Mouse (Mus musculus): ENCODE data around the gene Dgkz. TPM values are rescaled to one million over a fixed set of nuclear protein-coding genes. Genes with fewer than 3 reads are reported as not detected.

The Dgkz gene
- polyA plus RNA-seq, 1 experiment, result 1,103 TPM

GRCm38 (mm10) chr2:91927826-91928533, 47.7 kb downstream of the Dgkz start:
- Histone ChIP-seq H3K4me1 (replicated peaks; ENCODE audit: control insufficient read depth, insufficient read depth, low read length) (peaks cover 36% of the 10 kb centered on the region), H3K36me3 (ENCODE audit: control insufficient read depth, insufficient read depth, low read length) (peaks cover 4% of the 10 kb centered on the region), H3K4me3 (ENCODE audit: control insufficient read depth, insufficient read depth, low read length) (no peak overlapping the region), H3K27me3 (ENCODE audit: control insufficient read depth, insufficient read depth, low read length) (peaks cover 8% of the 10 kb centered on the region; the same call in 1 of the 2 replicates), H3K27ac (ENCODE audit: control insufficient read depth, insufficient read depth, low read length) (no peak overlapping the region)
- TF ChIP-seq POLR2A (IDR thresholded peaks at IDR 0.05; ENCODE audit: control insufficient read depth, extremely low read depth, insufficient read depth, low read length, poor library complexity), result 0 out of 2 replicates have a peak, but pooled peaks have one; percentile 11
- peak; percentile 77; the same call in 1 of the 2 replicates for TF ChIP-seq CTCF (IDR thresholded peaks at IDR 0.05; ENCODE audit: borderline replicate concordance, control insufficient read depth, extremely low read depth, insufficient read depth, low read length, poor library complexity)
- 57% methylated on average over 34 of the region's 34 CpGs for WGBS
- DNase-seq, result peak; percentile 81

- Histone ChIP-seq H3K4me3 (ENCODE audit: control insufficient read depth, insufficient read depth, low read length) (no peak within 1 kb of the TSS), H3K36me3 (ENCODE audit: control insufficient read depth, insufficient read depth, low read length) (no peaks in the 10 kb centered on the region), H3K27ac (ENCODE audit: control insufficient read depth, insufficient read depth, low read length) (no peak within 1 kb of the TSS), H3K4me1 (replicated peaks; ENCODE audit: control insufficient read depth, insufficient read depth, low read length) (peaks cover 33% of the 10 kb centered on the region), H3K27me3 (ENCODE audit: control insufficient read depth, insufficient read depth, low read length) (peaks cover 16% of the 10 kb centered on the region)
- WGBS, result 93% methylated on average over 3 of the region's 3 CpGs
- DNase-seq, result no peak
- no peak for TF ChIP-seq POLR2A (IDR thresholded peaks at IDR 0.05; ENCODE audit: control insufficient read depth, extremely low read depth, insufficient read depth, low read length, poor library complexity)
- TF ChIP-seq CTCF (IDR thresholded peaks at IDR 0.05; ENCODE audit: borderline replicate concordance, control insufficient read depth, extremely low read depth, insufficient read depth, low read length, poor library complexity), result no peak
Measured at GRCm38 (mm10) chr2:91926949-91927348, 48.7 kb downstream of the Dgkz start, which contains the start of gene Chrm4. Chrm4 (plus strand) TSS chr2:91927249.

- Histone ChIP-seq H3K4me1 (replicated peaks; ENCODE audit: control insufficient read depth, insufficient read depth, low read length) (peaks cover 29% of the 10 kb centered on the region), H3K36me3 (ENCODE audit: control insufficient read depth, insufficient read depth, low read length) (no peaks in the 10 kb centered on the region), H3K4me3 (ENCODE audit: control insufficient read depth, insufficient read depth, low read length) (no peak overlapping the region), H3K27ac (ENCODE audit: control insufficient read depth, insufficient read depth, low read length) (no peak overlapping the region), H3K27me3 (ENCODE audit: control insufficient read depth, insufficient read depth, low read length) (peaks cover 18% of the 10 kb centered on the region)
- TF ChIP-seq POLR2A (IDR thresholded peaks at IDR 0.05; ENCODE audit: control insufficient read depth, extremely low read depth, insufficient read depth, low read length, poor library complexity) (no peak), CTCF (IDR thresholded peaks at IDR 0.05; ENCODE audit: borderline replicate concordance, control insufficient read depth, extremely low read depth, insufficient read depth, low read length, poor library complexity) (no peak)
- DNase-seq, result no peak
- WGBS, result 73% methylated on average over 15 of the region's 15 CpGs
Measured at GRCm38 (mm10) chr2:91925442-91925841, 50.2 kb downstream of the Dgkz start.

GRCm38 (mm10) chr2:91924726-91925125, 50.9 kb downstream of the Dgkz start:
- H3K27me3 ChIP-seq (ENCODE audit: control insufficient read depth, insufficient read depth, low read length), result peaks cover 18% of the 10 kb centered on the region
- TF ChIP-seq POLR2A (IDR thresholded peaks at IDR 0.05; ENCODE audit: control insufficient read depth, extremely low read depth, insufficient read depth, low read length, poor library complexity) (no peak), CTCF (IDR thresholded peaks at IDR 0.05; ENCODE audit: borderline replicate concordance, control insufficient read depth, extremely low read depth, insufficient read depth, low read length, poor library complexity) (no peak)

GRCm38 (mm10) chr2:91923415-91924337, 52.0 kb downstream of the Dgkz start:
- H3K27ac ChIP-seq (ENCODE audit: control insufficient read depth, insufficient read depth, low read length), result no peak overlapping the region
- peak; percentile 74 for DNase-seq
- H3K36me3 ChIP-seq (ENCODE audit: control insufficient read depth, insufficient read depth, low read length), result no peaks in the 10 kb centered on the region
- 6% methylated on average over 54 of the region's 54 CpGs for WGBS
- H3K4me3 ChIP-seq (ENCODE audit: control insufficient read depth, insufficient read depth, low read length), result peak overlapping the region; percentile 10
- H3K4me1 ChIP-seq (replicated peaks; ENCODE audit: control insufficient read depth, insufficient read depth, low read length), result peaks cover 28% of the 10 kb centered on the region
- peaks cover 18% of the 10 kb centered on the region for H3K27me3 ChIP-seq (ENCODE audit: control insufficient read depth, insufficient read depth, low read length)
- TF ChIP-seq POLR2A (IDR thresholded peaks at IDR 0.05; ENCODE audit: control insufficient read depth, extremely low read depth, insufficient read depth, low read length, poor library complexity) (no peak), CTCF (IDR thresholded peaks at IDR 0.05; ENCODE audit: borderline replicate concordance, control insufficient read depth, extremely low read depth, insufficient read depth, low read length, poor library complexity) (peak; percentile 84)

More at GRCm38 (mm10) chr2:91924726-91925125, 50.9 kb downstream of the Dgkz start:
- Histone ChIP-seq H3K4me3 (ENCODE audit: control insufficient read depth, insufficient read depth, low read length) (no peak overlapping the region), H3K27ac (ENCODE audit: control insufficient read depth, insufficient read depth, low read length) (no peak overlapping the region), H3K4me1 (replicated peaks; ENCODE audit: control insufficient read depth, insufficient read depth, low read length) (peaks cover 28% of the 10 kb centered on the region), H3K36me3 (ENCODE audit: control insufficient read depth, insufficient read depth, low read length) (no peaks in the 10 kb centered on the region)
- no peak for DNase-seq
- WGBS, result 91% methylated on average over 1 of the region's 1 CpGs
